Mouse (Mus musculus) forebrain, embryonic 10.5 days (tissue): ENCODE results near the gene Slc25a1. TPM values are rescaled to one million over a fixed set of nuclear protein-coding genes. Genes with fewer than 3 reads are reported as not detected.

ENCODE experiments used
- polyA plus RNA-seq: library from polyadenylated mRNA; unstranded; fragments of >200 nt; fragmentation: Nextera tagmentation; extraction: Ambion mirVana; gene quantifications from 2 replicates; pipeline ENCODE4 v1.2.1, GENCODE M21; 2016

The Slc25a1 gene
- polyA plus RNA-seq, 1 experiment from 2014 or later, result 97.4 TPM

Other genes with a start within 250 kb of the Slc25a1 start
- 47.4 and 47.5 TPM in 2 replicates for gene Med15, start 195.3 kb downstream of the Slc25a1 start, polyA plus RNA-seq
- gene Klhl22, start 168.6 kb downstream of the Slc25a1 start, polyA plus RNA-seq, result 55.4 and 59.1 TPM in 2 replicates
- 4.0 and 4.1 TPM in 2 replicates for gene Scarf2, start 130.9 kb downstream of the Slc25a1 start, polyA plus RNA-seq
- gene B830017H08Rik, start 95.1 kb downstream of the Slc25a1 start, polyA plus RNA-seq, result not detected in 2 replicates
- gene Car15, start 89.9 kb downstream of the Slc25a1 start, polyA plus RNA-seq, result 2.7 and 3.6 TPM in 2 replicates
- 0.23 and 0.29 TPM in 2 replicates for gene Gm20518, start 36.5 kb downstream of the Slc25a1 start, polyA plus RNA-seq
- not detected in 2 replicates for gene Tssk1, start 34.0 kb downstream of the Slc25a1 start, polyA plus RNA-seq
- 104 and 106 TPM in 2 replicates for gene Dgcr2, start 29.7 kb downstream of the Slc25a1 start, polyA plus RNA-seq
- gene Tssk2, start 29.6 kb downstream of the Slc25a1 start, polyA plus RNA-seq, result 0.36 TPM in 1 of 2 replicates, not detected in the other
- 55.2 and 56.2 TPM in 2 replicates for gene Ess2, start 16.9 kb downstream of the Slc25a1 start, polyA plus RNA-seq
- gene Gsc2, start 13.2 kb downstream of the Slc25a1 start, polyA plus RNA-seq, result 0.43 TPM in 1 of 2 replicates, not detected in the other
- not detected in 2 replicates for gene Vpreb2, start 52.2 kb upstream of the Slc25a1 start, polyA plus RNA-seq
- 159 and 175 TPM in 2 replicates for gene Dgcr6, start 124.6 kb upstream of the Slc25a1 start, polyA plus RNA-seq
- 17.0 and 19.6 TPM in 2 replicates for gene Prodh, start 162.0 kb upstream of the Slc25a1 start, polyA plus RNA-seq
- gene Rtn4r, start 199.4 kb upstream of the Slc25a1 start, polyA plus RNA-seq, result 0.87 and 1.2 TPM in 2 replicates